Mouse (Mus musculus) thymus, postnatal 14 days (tissue): ENCODE data around the gene Gabrb3.

Experiments
- DNase-seq: peaks from one replicate; pipeline ENCODE4 v3.0.0; 2021

The Gabrb3 gene

DNA sequence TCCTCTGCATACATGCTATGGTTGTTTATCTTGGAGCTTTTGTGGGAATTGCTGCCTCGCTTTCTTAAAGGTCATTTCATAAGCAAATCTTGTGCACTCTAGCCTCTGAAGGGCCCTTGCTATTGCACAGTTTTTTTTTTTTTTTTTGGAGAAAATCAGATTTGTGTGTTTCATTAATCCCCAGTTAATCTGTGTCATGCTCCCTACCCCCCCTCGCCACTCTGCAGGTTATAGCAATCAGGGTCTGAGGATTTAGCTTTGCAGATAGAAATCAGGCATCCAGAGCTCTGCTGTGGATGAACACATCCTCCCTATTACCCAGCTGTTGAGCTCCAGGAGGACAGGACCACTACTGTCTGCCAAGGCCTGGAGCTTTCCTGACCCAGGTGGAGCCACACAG, at the start of gene Gabrb3:
Gabrb3 (plus strand) TSS at position 301 of the 400 bp plus-strand sequence.
- DNase-seq, result no peak

DNA sequence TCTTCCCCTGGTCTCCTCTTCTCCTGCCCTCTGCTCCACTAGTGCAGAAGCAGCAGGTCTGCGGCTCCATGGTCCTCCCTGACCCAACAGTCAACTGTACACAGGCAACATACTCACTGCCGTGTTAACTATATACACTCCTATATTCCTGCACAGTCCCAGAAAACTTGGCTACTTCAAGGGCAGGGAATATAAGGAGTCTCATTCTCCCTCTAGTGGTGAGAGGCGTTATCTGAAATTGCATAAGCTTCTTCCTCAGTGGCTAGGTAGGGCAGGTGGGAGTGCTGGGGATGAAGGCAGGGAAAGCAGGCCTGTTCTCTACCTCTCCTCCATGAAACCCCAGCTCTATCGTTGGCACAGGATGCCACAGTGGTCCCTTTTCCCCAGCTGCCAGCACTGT, 35.4 kb upstream of the Gabrb3 start:
- no peak for DNase-seq

DNA sequence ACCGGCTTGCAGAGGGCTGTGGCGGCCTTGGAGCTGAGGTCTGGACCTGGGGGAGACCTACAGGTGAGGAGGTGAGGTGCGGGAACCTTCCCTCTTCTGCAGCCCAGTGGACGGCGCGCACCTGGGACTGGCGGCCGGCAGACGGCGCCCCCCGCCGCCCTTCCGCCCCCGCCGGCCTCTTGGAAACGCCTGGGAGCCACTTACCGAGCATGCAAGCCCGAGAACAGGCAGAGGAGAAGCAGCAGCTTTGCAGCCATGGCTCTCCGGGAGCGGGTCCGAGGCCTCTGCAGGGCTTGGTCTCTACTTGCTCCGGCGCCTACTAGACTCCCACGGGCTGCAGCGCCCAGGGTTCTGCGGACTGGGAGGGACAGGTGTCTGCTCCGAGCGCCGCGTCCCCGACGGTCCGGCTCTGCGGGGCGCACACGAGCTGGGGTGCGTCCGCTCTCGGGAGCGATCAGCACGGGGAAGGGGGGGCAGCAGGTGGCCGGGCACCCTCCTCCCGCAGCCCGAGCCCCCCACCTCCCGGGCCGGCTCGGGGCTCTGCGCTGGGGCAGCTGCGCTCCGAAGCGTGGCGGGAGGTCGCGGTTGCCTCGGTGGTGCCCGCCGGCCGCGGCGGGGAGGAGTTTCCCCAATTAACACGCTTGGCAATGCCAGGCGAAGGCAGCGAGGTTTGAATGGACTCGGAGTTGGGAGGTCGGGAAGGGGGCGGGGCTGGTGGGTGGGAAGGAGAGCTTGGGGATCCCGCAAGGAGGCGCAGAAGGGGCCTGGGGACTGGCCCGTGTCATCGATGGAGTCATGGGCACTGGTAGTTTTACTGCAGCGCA, 32.8 kb upstream of the Gabrb3 start, which contains the start of gene Gabrg3:
Gabrg3 (minus strand) TSS at position 672 of the 824 bp plus-strand sequence.
- no peak for DNase-seq

DNA sequence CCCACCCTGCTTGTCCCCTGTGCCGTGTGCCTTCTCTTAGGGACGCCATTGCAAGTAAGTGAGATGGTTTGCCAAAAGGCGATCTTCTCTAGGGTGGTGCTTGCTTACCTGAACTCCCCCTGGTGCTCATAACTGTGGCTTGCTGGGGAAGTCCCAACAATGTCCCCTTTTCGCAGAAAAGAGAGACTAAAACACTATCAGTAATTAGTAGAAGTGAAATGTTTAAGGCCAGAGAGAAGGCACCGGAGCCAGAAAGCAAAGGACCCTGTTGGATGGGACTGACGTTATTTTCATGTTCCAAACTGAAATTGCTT, 32.2 kb upstream of the Gabrb3 start:
- DNase-seq, result no peak

DNA sequence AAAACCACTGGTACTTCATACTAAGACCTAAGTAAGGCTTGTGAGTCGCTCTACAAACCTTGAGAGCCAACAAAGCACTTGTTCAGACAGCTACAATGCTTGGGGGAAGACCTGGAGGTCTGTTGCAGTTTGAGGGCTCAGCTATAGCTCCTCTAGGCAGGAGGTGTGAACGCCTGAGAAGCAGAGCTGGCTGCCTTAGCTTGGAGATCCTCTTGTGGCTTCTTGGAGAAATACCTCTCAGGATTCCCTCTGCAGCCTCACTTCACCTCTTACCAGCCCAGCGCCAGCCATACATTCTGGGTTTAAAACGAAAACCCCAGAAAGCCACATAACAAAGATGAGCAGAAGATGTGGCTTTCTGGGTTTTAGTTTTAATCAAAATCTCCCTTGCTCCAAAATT, 29.4 kb upstream of the Gabrb3 start:
- no peak for DNase-seq

DNA sequence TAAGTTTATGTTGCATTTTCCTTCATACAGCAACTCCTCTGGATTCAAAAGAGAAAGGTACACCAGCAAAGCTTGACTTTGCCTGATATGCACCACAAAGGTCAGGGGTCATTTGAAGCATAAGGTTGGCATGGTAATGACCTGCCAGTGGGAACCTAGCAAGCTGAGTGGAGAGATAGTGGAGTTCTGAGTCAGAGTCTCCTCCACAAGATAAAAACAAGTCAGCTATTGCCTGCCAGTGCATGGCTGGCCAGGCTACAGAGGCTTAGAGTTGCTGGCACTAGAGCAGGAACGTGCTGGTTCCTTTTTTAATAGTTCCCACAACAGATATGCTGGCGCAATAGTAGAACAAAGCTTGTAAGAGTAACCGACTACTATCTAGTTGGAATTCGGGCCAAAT, 25.9 kb upstream of the Gabrb3 start:
- DNase-seq, result no peak

DNA sequence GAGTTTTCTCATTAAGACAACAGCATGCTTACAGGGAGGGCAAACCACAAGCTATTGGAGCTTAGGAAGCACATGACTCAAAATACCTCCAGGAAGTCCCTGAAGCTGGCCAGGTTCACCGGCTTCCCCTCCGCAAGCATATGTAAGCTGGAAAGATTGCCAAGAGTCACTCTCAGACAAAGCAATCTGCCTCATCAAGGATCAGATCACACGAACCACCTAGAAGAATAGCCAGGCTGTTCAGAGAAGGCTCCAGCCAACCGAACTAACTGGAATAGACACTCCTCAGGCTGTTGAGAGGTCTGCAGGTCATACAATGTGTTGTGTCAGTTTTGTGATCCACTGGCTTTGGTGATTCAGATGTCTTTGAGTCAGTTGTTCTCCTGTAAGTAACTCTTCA, 8.3 kb upstream of the Gabrb3 start:
- no peak for DNase-seq

DNA sequence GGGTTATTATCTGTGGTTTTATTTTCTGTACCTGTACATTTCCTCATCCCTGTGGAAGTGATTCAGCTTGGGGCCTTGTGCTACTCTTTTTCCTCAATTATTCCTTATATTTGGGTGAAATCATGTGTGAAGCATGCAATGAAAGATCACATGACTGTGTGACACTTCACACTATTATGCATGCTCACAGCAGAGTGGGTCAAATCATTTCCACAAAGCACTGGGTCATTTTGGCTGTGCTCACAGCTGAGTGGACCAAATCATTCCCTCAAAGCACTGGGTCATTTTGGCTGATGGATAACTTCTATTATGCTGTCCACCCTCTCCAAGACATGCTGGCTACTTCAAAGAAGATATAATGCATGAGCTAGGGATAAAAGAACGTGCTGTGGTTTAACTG, 6.6 kb upstream of the Gabrb3 start:
- DNase-seq, result no peak

DNA sequence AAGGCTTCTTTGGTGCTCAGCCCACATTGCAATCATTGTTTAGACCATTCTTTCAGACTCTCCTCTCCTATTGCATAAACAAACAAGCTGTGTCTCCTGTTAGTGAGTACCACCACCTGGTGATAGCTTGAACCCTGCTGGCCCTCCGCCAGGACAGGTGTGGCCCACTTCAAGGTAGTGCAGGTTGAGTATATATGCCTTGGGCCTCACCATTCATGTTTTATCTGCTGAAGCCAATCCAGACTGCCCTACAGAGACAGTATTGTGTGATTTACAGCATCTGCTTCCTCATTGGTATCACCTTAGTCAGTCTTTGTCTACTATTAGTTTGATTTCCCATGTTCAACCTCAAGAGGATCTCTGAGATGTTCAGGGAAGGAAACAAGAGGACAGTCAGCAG, 1.6 kb downstream of the Gabrb3 start:
- DNase-seq, result no peak

DNA sequence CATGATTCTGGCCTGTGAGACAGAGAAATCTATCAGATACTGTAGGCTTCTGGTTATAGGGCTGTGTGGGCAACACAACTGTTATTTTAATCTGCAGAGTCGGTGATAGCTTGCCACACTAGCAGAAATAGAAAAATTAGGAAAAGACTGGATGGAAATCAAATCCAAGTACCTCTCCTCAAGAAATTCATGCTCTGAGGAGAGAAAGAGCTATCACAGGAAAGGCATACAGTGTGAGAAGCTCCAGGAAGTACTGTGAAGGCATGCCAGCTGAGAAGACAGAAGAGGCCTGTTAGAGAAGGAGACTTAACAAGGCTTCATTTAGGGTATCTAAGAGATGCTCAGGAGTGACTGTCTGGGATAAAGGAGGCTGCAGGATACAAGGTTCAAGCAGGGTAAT, 3.2 kb downstream of the Gabrb3 start:
- DNase-seq, result no peak

DNA sequence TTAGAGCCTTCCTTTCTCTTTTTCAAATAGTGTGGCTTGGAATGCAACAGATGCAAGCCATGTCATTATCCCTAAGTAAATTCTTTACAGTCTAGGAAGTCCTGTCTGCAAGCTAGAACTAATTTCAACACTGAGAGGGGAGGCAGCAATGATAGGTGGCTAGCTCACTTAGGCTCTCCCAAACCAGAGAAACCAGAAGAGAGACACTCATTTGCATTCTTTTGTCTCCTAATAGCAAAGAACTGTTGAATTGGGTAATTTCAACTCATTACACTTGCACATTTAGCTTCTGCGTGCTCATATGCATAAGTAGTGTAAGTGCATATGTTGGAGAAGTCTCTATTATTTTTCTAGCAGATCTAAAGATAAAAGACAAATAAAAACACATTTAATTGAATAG, 28.7 kb downstream of the Gabrb3 start:
- no peak for DNase-seq

DNA sequence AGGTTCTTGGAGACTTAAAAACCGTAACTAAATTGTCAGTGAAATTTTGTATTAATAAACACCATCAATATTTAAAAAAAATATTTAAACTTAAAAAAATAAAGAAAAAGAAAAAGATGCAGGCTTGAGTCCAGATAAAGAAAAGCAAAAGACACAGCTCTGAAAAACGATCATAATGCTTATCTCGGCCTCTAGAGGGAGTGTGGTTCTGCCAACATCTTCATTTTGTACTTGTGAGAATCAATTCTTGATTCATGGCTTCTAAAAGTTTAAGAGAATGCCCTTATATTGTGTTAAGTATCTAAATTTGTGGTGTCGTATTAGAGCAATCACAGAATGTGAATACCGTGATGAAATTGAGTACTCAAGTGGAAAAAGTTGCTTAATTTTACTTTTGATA, 40.9 kb downstream of the Gabrb3 start:
- DNase-seq, result no peak

DNA sequence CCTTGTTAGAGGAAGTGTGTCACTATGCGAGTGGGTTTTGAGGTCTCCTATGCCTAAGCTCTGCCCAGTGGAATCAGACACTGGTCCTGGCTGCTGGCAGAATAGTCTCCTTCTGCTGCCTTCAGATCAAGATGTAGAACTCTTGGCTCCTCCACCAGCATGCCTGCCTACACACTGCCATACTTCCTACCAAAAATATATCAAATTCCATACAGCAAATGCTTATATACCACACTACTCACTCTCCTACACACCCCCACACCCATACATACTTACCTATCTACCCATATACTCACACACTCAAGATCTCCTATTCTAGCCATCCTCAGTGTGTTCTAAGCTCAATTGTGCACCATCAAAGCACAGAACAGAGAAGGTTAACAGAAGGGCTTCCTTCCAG, 51.8 kb downstream of the Gabrb3 start:
- DNase-seq, result no peak

DNA sequence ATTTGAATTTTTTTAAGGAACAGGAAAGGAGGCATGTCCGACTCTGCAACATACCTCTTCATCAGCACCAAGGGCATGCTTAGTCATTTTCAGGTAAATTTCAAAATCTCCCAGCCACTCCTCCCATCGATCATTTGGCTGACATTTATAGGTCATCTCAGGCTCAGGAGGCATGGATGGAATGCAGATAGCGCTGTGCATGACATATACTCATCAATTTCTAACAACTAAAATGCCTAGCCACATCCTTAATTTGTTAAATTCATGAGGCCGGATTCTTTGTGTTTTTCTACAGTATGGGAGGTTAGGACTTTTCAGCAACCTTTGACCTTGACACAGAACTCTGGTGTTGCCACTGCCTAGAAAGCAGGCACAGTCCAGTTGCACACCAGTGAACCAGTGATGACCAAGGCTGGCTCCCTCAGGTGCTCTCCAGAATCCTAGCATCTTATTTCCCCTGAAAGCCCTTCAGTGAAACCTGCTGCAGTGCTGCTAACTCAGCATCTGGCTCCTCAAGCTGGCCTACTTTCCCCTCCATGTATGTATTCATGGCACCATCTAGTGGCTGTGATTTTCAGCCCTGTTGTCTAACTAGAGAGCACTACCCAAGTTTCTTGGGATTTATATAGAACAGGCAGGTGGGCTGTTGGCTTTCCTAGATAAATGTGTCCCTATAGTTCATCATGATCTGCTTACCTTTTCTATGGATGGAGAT, 54.5 kb downstream of the Gabrb3 start:
- no peak for DNase-seq

DNA sequence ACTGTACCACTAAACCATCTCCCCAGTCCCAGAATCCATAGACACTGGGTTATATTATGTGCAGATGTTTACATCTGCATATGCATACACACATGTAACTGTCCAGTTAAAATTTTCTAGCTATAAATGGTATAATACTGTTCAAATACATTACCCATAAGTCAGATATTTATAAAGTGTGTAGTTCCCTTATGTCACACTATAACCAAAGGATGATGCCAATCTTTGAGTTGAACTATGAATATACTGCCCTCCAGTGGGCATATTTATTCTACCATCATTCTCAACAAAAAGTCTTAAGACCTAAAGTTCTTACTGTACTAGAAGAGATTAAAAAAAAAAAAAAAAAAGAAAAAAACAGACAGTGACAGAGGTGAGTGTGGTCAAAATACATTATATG, 63.4 kb downstream of the Gabrb3 start:
- DNase-seq, result no peak

DNA sequence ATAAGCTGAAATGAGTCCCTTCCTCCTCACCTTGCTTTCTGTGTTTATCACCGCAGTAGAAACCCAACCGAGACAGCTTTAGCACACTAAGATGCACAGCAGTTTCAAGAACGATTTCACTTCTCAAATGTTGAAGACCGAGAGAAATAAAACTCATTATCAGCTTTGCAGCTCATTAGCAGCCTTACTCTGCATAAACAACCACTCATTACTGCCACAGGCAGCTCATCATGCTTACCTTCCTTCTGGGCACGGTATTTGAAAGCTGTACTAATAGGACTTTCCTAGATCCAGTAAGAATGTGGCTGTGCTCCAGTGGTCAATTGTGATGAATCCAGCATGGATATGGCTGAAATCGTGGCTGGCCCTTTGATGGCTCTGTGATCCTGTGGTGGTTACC, 67.4 kb downstream of the Gabrb3 start:
- DNase-seq, result no peak

DNA sequence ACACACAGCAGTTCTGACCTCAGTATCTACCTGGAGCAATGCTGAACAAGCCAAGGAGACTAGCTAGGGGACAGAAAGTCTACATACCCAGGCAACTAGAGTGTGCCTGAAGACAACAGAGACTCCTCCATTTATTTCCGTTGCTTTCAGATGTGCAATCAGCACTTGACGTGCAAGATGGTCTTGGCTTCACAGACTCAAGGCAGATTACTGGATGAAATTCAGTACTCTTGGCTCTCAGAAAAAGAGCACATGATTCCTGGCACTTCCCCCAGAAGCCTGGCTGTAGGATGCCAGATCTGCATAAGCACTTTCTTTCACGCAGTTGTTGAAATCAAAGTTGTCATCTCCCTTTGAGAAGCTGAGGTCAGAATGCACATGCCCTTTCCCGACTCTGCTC, 72.3 kb downstream of the Gabrb3 start:
- DNase-seq, result no peak

DNA sequence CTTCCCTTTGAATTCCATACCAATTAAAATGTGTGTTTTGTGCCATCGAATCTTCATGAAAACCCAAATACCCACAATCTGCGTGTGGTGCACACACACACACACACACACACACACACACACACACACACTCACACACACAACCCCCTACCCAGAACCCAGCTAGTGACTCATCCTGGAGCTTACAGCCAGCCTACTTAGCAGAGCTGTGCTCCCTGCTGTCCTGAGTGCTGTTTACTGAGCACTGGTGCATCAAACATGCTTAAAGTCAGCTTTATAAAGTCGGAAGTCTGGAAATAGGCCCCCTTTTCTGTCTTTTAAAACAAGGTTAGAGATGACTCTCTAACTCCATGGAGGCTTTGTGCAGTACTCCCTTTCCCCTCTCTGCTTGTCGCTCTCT, 83.3 kb downstream of the Gabrb3 start:
- DNase-seq, result no peak

DNA sequence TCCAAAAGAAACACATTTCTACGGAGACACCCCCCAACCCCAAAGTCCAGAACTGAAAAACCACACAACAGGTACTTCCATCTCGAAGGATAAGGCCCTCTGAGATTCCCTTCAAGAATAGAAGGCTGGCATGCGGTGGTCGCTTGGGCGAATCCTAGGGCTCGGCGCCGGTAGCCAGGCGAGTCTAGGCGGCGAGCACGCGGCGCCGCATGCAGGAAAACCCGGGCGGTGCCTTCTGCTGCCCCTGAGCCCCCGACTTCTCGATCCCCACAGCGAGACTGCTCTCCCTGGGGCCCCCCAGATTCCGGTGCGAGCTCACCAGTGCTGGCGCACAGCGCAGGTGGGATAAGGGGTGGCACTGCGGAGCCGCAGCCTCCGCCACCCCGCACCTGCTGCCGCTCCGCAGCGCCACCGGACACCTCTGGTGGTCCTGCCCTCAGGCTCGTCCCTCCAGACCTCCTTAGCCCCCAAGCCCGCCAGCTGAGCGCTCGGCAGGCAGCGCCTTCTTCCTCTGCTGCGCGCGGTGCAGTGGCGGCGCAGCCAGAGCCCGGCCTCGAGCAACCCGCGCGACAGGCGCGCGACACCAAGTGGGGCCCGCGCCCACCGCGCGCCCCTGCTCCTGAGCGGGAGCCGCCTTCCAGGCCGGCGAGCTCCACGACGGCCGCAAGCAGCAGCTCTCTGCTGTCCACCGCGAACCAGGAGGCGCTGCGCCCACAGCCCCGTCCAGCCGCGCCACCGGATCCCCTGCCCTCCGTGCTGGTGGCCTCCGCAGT, 89.6 kb downstream of the Gabrb3 start:
- no peak for DNase-seq

DNA sequence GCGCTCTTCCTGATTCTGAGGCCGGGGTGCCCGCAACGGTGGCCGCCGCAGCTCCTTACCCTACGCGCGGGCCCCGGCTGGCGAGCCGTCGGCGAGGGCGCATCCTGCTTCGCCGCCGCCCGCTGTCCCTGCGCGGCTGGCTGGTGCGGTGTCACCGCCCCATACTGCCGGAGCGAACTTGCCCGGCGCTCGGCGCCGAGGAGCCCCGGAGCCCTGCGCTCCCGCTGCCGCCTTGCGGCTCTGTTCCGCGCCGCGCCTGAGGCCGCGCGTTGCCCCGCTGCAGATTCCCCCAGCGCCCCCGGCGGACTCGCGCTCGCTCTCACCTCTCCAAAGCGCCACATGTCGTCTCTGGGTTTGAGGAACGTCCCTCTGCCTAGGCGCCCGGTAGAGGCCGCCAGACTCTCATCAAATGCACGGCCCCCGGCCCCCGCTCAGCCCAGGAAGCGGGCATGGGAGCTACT, 90.2 kb downstream of the Gabrb3 start, which contains the start of gene Gabra5:
Gabra5 (minus strand) TSS at position 379 of the 461 bp plus-strand sequence.
- DNase-seq, result peak; percentile 4

DNA sequence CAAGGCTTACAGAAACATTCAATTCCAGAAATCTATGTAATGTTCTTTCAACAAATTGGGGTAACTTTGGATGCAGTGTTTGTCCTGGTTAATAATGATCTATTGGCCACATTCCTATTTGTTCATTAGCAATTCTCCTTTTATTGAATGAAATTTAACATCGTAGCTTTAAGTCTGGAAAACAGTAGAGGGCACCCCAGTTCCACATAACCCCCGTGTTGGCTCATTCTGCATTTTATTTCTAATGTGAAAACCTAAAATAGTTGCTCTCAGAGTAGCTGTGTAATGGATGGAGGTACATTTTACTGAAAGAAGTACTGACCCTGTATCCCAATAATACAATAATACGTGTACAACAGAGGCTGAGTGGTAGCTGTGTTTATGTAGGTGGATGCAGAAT, 93.5 kb downstream of the Gabrb3 start:
- DNase-seq, result no peak

DNA sequence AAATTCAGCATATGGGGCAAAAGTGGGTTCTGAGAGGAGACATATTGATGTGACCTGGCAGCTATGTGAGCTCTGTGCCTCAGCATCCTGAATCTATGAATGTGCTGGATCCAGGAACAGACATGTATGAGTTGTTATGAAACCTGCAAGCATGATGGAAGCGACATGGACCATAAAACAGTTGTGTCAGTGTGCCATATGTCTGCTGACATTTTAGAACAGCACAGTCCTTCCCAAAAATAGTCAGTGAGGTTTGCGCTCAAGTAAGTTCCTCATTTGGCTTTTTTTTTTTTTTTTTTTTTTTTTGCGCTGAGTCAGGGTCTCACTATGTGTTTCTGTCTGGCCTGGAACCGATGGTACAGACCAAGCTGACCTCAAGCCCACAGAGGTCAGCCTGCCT, 110.0 kb downstream of the Gabrb3 start:
- DNase-seq, result no peak

DNA sequence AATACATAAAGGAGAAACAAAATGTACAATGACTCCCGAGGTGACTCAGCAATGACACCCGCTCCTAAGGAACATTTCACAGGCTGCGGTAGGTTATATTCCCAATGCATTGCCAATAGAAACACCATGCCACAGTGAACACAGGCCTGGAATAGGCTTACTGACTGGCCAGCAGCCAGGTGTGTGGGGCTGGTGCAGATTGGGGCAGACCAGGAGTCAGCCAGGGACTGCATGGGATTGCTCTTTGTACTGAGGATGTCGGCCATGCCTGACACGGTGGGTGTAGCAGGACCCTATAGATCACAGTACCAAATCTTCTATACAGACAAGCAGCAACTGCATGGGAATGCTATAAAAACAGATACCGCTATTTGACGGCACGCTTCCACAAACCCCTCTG, 110.5 kb downstream of the Gabrb3 start:
- no peak for DNase-seq

DNA sequence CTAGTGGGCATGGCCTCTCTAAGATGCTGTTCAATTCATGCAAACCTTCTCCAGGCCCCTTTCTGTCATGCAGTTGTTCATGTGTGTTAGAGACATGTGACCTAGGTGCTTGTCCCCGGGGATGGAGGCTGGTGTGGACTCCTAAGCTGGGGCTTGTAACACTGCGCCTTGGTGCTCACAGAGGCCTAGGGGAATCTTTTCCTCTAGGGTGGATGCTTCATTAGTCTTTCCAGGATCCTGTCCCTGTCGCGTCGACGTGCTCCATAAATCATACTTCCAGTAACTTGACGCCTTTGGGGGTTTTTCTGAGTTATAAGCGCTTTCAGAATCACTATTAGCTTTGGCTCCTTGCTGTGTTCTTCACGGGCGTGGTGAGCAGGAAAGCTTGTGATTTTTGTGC, 113.2 kb downstream of the Gabrb3 start:
- no peak for DNase-seq
